Mouse (Mus musculus) myocyte (in vitro differentiated cells): ENCODE measurements around the gene Tnni2.

Experiments used
- CEBPB ChIP-seq: IDR thresholded peaks from 2 replicates; pipeline ENCODE4 v1.6.1; 2011; ENCODE audit warnings: mild to moderate bottlenecking, moderate library complexity; ENCODE audit not compliant: poor library complexity, insufficient read depth, severe bottlenecking
- MYOD1 ChIP-seq, 3 experiments: IDR thresholded peaks; one replicate each; pipeline ENCODE4 v1.6.1; 2011; ENCODE audit warnings: control low read depth in 2 of 3, low read depth in 2 of 3, mild to moderate bottlenecking in 2 of 3, moderate library complexity in 1 of 3; ENCODE audit not compliant: insufficient read length in 2 of 3, control insufficient read depth in 1 of 3
- POLR2A ChIP-seq: IDR thresholded peaks from one replicate; pipeline ENCODE4 v1.6.1; 2011; ENCODE audit warnings: low read depth, mild to moderate bottlenecking, control low read depth, moderate library complexity; ENCODE audit not compliant: insufficient read length
- POLR2AphosphoS2 ChIP-seq: IDR thresholded peaks from one replicate; pipeline ENCODE4 v1.6.1; 2011; ENCODE audit warnings: low read depth, control low read depth; ENCODE audit not compliant: insufficient read length
- SRF ChIP-seq: IDR thresholded peaks from one replicate; pipeline ENCODE4 v1.6.1; 2011; ENCODE audit warnings: low read depth; ENCODE audit not compliant: control insufficient read depth, insufficient read length
- TCF3 ChIP-seq: IDR thresholded peaks from one replicate; pipeline ENCODE4 v1.6.1; 2011; ENCODE audit warnings: low read depth, control low read depth; ENCODE audit not compliant: insufficient read length

- TF ChIP-seq SRF = no peak
- no peak for TF ChIP-seq MYOD1 (IDR thresholded peaks at IDR 0.05; ENCODE audit: control insufficient read depth in 1 of 3, insufficient read length in 2 of 3, low read depth in 2 of 3)
- TF ChIP-seq POLR2A = no peak
- no peak for TF ChIP-seq POLR2AphosphoS2
- no peak for TF ChIP-seq CEBPB
- no peak for TF ChIP-seq TCF3
Measured at GRCm38 (mm10) chr7:142393191-142393590, 48.4 kb upstream of the Tnni2 start.
